Mouse (Mus musculus): Measurements from ENCODE around the gene Vwa7.
A peak's percentile ranks its signal among the peaks of the same experiment; 100 is the strongest.

Gene Vwa7

DNA sequence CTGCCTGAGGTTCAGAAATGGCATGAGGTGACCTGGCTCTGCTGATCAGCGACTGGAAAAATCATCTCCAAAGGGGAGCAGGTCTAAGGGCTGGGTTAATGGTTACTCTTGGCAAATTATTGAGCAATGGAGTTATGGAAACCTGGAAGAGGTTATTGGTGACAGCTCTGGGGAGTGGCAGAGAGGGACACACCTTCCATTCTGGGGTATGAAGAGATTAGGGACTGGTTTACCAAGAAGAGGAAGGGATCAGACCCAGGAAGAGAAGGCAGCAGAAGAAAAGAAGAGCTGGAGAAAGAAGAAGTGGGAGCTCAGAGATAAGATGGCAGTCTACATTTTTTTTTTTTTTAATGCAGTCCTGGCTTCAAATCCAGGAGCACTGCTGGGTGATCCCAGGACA lies 31.3 kb downstream of the Vwa7 start:
- no peak for DNase-seq

DNA sequence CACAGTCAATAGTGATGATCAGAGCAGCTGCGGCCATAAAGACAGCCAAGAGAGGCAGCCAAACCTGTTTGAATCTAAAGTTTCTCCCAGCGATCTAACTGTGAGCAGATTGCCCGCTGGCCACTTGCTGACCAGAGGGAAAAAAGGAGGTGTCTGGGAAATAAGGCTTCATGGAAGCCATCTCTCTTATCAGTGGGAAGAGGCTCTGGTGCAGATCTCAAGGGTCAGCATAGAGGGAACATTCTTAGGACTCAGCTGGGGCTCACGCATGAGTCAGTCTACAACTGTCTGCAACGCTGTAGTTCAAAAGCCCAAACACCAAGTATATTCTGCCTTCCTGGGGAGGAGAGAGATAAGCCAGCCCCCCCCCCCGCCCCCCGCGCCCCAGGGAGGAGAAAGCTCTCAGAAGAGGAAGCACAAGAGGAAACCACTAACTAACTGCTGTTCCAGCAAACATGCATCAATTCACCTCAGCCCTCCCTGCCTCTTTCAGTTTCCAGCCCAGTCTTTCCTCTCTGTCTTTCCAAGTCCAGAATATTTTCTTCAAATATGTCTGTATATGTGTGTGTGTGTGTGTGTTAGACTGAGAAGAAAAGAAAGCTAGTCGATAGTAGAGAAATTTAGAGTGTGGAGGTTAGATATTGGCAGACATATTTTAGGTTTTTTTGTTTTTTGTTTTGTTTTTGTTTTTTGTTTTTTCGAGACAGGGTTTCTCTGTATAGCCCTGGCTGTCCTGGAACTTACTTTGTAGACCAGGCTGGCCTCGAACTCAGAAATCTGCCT lies 32.0 kb downstream of the Vwa7 start:
- peak; percentile 58 for DNase-seq

GRCm38 (mm10) chr17:35048932-35049440 lies 32.6 kb downstream of the Vwa7 start:
- DNase-seq = peak; percentile 41

DNA sequence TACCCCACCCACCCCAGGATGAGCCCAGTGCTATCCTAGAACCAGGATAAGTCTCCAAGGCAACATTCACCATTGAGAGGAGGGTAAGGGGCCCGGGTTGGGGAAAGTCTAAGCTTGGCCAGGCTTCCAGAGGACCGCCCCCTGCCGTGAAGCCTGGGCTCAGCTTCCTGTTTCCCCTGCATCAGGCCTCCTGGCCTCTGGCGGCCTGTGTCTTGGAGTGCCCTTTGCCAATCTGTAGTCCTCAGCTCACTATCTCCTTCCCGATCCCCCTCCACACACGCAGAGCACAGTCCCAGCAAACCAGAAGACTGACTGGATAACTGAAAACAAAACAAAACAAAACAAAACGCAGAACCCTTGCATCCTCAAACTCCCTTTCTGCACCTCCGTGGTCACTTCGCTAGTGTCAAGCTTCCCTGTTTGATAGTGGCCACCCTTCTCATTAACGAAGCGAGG lies 33.2 kb downstream of the Vwa7 start, which contains the start of gene Clic1:
Gene Clic1, plus strand, starts transcription at position 406 of the 456 bp plus-strand sequence.
- peak; percentile 83 for DNase-seq

DNA sequence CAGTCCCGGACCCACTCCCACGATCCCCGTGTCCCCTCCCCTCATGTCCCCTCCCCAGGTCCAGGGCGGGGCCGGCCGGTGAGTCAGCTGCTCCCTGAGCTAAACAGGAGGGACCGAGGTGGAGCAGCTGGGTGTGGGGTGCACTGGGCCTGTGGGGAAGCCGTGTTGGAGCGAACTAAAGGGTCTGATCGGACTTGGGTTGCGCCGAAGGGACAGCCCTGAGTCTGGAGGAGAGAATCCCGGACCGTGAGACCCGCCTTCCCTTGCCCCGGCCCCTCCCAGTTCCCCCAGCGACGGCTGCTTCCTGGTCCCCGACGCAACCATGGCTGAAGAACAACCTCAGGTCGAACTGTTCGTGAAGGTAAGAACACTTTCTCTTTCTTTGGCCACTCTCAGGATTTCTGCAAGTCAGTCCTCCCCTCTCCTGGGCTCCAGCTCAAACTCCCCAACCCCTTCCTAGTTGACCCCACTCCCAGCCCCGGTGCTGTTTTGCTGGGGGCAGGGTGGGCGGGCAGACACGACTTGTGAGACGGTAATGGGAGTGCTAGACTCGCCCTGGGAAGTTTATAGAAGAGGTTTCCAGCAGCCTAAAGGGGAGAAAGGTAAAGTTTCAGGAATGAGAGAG lies 33.9 kb downstream of the Vwa7 start:
- DNase-seq = peak; percentile 86

DNA sequence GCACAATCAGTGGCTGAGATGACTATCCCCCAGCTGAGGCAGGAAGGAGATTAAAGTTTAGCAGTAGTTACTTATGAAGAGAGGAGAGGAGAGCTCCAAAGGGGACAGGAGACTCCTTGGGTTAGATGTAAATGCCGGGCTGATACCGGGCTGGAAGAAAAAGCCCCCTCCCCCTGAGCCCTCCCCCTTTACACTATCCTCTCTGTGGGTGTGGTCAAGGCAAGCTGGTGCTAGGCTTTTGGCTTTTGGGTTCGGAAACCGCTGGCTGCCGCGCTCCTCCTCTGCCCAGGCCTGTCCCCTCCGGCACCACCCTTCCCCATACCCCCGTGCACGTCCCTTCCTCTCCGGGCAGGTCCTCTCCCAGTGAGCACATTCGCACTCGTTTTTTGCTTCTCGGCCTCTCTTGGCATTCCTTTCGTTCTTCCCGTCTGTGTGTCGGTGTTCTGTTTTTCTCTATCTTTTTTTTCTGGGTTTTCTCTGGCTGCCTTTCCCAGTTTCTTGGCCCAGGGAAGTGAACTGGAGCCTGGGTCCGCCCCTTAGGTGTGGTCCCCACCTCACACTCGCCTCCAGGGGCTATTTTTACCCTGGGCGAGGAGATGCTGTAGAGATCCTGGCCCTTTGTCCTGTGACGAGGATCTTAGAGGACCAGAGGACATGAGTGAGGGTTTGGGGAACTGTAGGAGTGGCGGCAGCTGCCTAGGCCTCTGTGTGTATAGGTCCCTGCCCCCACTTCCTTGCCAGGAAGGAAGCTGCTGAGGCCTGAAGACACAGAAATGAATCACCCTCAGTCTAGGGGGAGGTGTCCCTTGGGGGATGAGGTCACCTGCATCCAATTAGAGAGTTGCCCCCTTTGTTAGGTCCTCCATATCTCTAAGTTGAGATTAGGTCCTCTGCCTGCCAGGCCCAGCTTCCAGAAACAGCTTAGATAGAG lies 35.0 kb downstream of the Vwa7 start:
- peak; percentile 73 for DNase-seq

- DNase-seq = no peak
Observed at GRCm38 (mm10) chr17:35052271-35052798, 36.0 kb downstream of the Vwa7 start.

DNA sequence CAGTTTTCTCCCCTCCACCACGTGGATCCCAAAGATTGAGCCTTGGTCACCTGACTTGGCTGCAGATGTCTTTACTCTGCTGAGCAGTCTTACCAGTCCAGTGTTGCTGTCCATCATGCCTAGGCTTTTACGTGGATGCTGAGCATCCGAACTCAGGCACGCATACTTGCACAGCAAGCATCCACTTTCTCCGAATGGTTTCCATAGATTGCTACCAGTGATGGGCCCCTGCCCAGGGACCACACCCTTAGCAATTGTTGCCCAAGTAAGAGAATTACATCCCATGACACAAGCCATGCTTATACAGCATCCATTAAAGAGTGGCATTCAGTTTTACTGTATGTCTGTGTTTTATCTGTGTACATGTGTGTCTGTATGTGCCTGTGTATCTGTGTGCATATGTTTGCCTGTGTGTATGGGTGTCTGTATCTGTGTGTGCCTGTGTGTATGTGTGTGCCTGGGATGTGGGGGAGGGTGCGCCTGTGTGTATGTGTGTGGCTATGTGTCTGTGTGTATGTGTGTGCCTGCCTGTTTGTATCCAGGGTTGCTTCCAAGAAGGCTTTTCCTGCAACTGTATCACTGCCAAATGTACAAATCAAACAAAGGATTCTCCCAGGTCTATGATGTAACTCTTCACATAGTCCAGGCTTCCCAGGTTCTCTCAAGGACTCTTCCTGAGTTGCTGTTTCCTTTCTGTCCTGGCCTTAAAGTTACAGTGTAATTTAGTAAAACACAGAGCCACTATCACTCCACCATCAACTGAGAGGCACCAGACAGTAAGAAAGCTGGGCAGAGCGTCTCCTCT lies 39.5 kb downstream of the Vwa7 start:
- no peak for DNase-seq

- DNase-seq = no peak
Observed at GRCm38 (mm10) chr17:35057090-35057489, 40.7 kb downstream of the Vwa7 start.

DNA sequence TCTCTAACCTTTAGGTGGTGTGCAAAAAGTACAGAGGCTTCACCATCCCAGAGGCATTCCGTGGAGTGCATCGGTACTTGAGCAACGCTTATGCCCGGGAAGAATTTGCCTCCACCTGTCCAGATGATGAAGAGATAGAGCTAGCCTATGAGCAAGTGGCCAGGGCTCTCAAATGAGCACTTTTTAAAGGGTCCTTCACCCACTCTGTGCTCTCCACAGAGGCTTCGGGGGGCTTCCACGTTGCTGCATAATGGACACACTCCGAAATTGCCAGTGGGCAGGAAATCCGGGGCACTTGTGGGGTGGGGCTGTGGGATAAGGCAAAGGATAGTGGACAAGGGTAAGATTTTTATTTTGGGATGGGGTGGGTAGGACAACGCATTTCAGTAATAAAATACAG lies 41.9 kb downstream of the Vwa7 start:
- no peak for DNase-seq

- DNase-seq = peak; percentile 97
Observed at GRCm38 (mm10) chr17:35058911-35059892, 42.8 kb downstream of the Vwa7 start, which contains the start of gene Ddah2. Gene Ddah2 (plus strand): TSS chr17:35059035.

GRCm38 (mm10) chr17:35060071-35060470 lies 43.7 kb downstream of the Vwa7 start:
- DNase-seq = peak; percentile 50

GRCm38 (mm10) chr17:35060737-35061297 lies 44.4 kb downstream of the Vwa7 start:
- DNase-seq = no peak

DNA sequence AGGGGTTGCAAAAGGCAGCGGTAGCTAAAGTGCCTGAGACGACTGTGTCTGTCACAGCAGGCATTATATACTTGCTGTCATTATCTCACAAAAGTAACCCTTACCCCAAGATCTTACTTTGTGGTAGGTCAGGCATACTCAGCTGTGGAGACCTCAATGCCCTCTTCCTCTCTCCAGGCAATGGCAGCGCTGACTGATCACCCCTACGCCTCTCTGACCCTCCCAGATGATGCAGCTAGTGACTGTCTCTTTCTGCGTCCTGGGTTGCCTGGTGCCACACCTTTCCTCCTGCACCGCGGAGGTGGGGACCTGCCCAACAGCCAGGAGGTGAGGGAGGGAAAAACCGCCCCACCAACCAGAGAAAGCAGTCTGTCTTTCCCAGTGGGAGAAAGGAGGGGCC lies 44.9 kb downstream of the Vwa7 start:
- DNase-seq = no peak

- no peak for DNase-seq
Observed at GRCm38 (mm10) chr17:35063466-35063865, 47.1 kb downstream of the Vwa7 start.

- no peak for DNase-seq
Observed at GRCm38 (mm10) chr17:35064378-35064877, 48.0 kb downstream of the Vwa7 start.

DNA sequence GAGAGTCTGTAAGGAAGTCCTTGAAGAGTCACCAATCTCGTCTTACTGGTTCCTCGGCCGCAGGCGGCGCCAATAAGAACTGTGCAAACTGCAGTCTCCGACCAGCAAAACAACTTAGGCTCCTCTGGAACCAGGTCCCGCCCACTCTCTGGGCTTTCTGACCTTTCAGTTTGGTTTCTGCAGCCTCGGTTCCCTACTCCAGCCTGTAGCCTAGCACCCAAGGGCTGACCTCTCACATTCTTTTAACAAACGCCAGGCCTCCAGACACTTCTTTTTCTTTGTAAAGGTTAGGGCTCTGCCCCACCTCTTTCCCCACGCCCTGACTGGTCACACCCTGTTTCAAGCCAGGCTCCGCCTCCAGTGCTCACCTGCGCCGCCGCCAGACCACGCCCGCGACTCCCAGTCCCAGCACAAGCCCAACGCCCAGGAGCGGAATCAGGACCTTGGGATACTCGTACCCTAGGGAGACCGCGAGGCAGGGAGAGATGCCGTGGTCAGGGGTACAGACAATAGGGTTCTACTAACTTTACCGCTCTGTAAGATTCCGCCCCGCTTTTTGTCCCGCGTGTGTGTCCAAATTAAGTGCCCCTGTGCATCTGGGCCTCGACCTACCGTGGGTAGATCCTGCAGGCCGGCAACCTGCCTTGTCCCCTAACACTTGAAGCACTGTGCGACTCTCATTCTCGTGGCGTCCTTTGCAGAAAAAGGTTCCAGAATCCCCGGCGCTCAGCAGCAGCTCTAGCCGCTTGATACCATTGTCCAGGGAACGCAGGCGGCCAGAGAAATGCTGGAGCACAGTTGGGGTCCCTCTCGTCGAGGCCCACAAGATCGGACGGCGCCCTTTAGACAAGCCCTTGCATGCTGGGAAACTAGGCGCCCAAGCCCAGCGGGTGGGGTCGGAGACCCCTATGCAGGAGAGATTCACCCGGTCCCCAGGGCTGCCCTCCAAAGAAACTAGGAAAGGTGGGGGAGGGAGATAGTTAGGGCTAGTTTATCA lies 48.9 kb downstream of the Vwa7 start, which contains the start of gene Ly6g6c:
Gene Ly6g6c, plus strand, starts transcription at position 438 of the 997 bp plus-strand sequence.
- peak; percentile 57 for DNase-seq

GRCm38 (mm10) chr17:35066084-35066483 lies 49.7 kb downstream of the Vwa7 start, which contains the start of gene Mpig6b:
Gene Mpig6b (minus strand): TSS chr17:35066184.
- DNase-seq = no peak
